15 mouse cellular contexts compared by ENCODE assay signal in the genomic region with DNA sequence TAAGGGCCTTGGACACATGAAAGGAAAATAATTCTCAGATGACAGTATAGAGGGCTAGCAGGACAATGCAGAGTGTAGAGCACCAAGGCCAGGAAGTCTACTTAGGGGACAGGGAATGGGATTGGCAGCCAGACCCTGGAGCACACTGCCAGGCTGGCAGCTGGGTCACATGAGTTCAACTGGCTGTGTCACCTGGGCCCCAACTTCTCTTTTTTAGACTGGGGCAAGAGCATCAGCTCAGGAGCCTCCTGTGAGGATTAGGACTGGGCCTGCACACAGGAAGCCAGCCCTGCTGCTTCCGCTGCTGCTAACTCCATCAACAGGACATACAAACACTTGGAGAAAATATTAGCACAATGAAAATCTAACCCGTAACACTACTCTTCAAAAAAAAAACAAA. TPM values are rescaled to one million over a fixed set of nuclear protein-coding genes. Genes with fewer than 3 reads are reported as not detected.
A peak's percentile ranks its signal among the peaks of the same experiment; 100 is the strongest.
DNase-seq lines count a peak whose midpoint lies in the region; ATAC-seq and TF ChIP-seq lines count a peak whose summit lies in the region.
"Had no signal": no experiment of that assay in that cellular context is flagged by ENCODE, and none has a peak within 500 bp of the region (broad histone marks: within the 10 kb centered on the region; RNA-seq: fewer than 3 reads in every experiment).

No protein-coding gene starts in this region.

- no peak for ATAC-seq in frontal cortex, adult (ENCODE audit: low TSS enrichment)

- H3K27ac ChIP-seq in kidney, adult 2 months (ENCODE audit: insufficient read depth, low read depth, low read length), result 0 out of 2 replicates have a peak overlapping the region, but pooled peaks have one; percentile 3
- 0 out of 2 replicates have a peak overlapping the region, but pooled peaks have one; percentile 20 for H3K27ac ChIP-seq in spleen, adult 2 months (ENCODE audit: insufficient read depth, low read length)
- H3K27ac ChIP-seq: hindbrain, embryonic 13.5 days; left cerebral cortex, adult 2 months; limb, embryonic 15.5 days had no signal

- H3K36me3 ChIP-seq in kidney, adult 2 months (ENCODE audit: control insufficient read depth, insufficient read depth, low read length), result no peaks in the 10 kb centered on the region; the same call in 1 of the 2 replicates
- H3K36me3 ChIP-seq in spleen, adult 2 months (ENCODE audit: control insufficient read depth, insufficient read depth, low read length), result peaks cover 16% of the 10 kb centered on the region
- H3K36me3 ChIP-seq in splenic B cell, adult 2 months (ENCODE audit: control insufficient read depth, insufficient read depth, low read length, poor library complexity, severe bottlenecking), result peaks cover 4% of the 10 kb centered on the region

- H3K4me1 ChIP-seq in kidney, adult 2 months (ENCODE audit: control insufficient read depth, insufficient read depth, low read length), result peaks cover 5% of the 10 kb centered on the region
- H3K4me1 ChIP-seq in spleen, adult 2 months (ENCODE audit: control insufficient read depth, insufficient read depth, insufficient read length), result no peaks in the 10 kb centered on the region; the same call in 1 of the 2 replicates

- H3K27me3 ChIP-seq in kidney, adult 2 months (replicated peaks; ENCODE audit: control insufficient read depth, insufficient read depth, low read length), result no peaks in the 10 kb centered on the region
- no peaks in the 10 kb centered on the region for H3K27me3 ChIP-seq in spleen, adult 2 months (ENCODE audit: control insufficient read depth, insufficient read depth, low read length)
- no peaks in the 10 kb centered on the region for H3K27me3 ChIP-seq in splenic B cell, adult 2 months (ENCODE audit: control insufficient read depth, insufficient read depth, low read length, poor library complexity, severe bottlenecking)
- H3K27me3 ChIP-seq: hindbrain, embryonic 13.5 days; limb, embryonic 15.5 days had no signal

- H3K4me3 ChIP-seq in kidney, adult 2 months (ENCODE audit: insufficient read depth, low read depth, low read length), result no peak overlapping the region
- no peak overlapping the region for H3K4me3 ChIP-seq in spleen, adult 2 months (ENCODE audit: extremely low read depth, insufficient read depth, insufficient read length)
- H3K4me3 ChIP-seq: hindbrain, embryonic 13.5 days; left cerebral cortex, adult 2 months; limb, embryonic 15.5 days had no signal

- TF ChIP-seq POLR2A in kidney, adult 2 months (IDR thresholded peaks at IDR 0.05; ENCODE audit: low read depth, low read length), result no peak
- no peak for TF ChIP-seq POLR2A in spleen, adult 2 months (IDR thresholded peaks at IDR 0.05; ENCODE audit: low read depth, low read length)

- no peak for TF ChIP-seq CTCF in kidney, adult 2 months (conservative IDR thresholded peaks at IDR 0.05; ENCODE audit: insufficient read depth, insufficient read length, low read depth, low read length)
- TF ChIP-seq CTCF in spleen, adult 2 months (IDR thresholded peaks at IDR 0.05; ENCODE audit: extremely low read depth, insufficient read depth, insufficient read length, insufficient replicate concordance), result no peak

- WGBS in kidney, adult 2 months, result 68% methylated on average over 2 of the region's 2 CpGs
- 43% methylated on average over 2 of the region's 2 CpGs for WGBS in spleen, adult 2 months

- DNase-seq in adrenal gland, adult (ENCODE audit: inconsistent age in 2 of 2, low spot score in 1 of 2), result peak; percentile 23 to 56
- no peak for DNase-seq in adrenal gland, adult 8-10 months
- peak; percentile 10 for DNase-seq in kidney, adult 2 months
- DNase-seq in kidney, adult 18-20 months, result no peak
- DNase-seq in spleen, adult 2 months (ENCODE audit: low read depth in 1 of 2, low spot score in 2 of 2), result no peak
- DNase-seq in spleen, postnatal 4 days (ENCODE audit: low spot score in 2 of 2), result no peak
- peak; percentile 24 for DNase-seq in splenic B cell, adult 2 months (ENCODE audit: low read depth, low spot score)
- DNase-seq: lung, postnatal 14 days; midbrain, embryonic 14.5 days; spleen, adult 18-20 months; thymus, adult 2 months had no signal

RNA-seq across cellular contexts. Expression of a gene that starts 4.0 kb away (rescaled TPM):
- 10 to 100 TPM; 19.4 to 29.3 (median 24.1) TPM for total RNA-seq in adrenal gland, adult 8-10 months (2022)
- 3.7 and 4.6 TPM in 2 replicates for polyA plus RNA-seq in kidney, adult 2 months (2012; rRNA removed)
- polyA plus RNA-seq in spleen, adult 2 months (2012; rRNA removed), result 2.9 and 4.1 TPM in 2 replicates

RNA-seq across cellular contexts. Expression of a gene that starts 42.1 kb away (rescaled TPM):
- not detected for total RNA-seq in adrenal gland, adult 8-10 months (2022)
- polyA plus RNA-seq in kidney, adult 2 months (2012; rRNA removed), result 0.04 and 0.13 TPM in 2 replicates
- 0.94 and 0.99 TPM in 2 replicates for polyA plus RNA-seq in spleen, adult 2 months (2012; rRNA removed)

Comparison
In these comparisons a context has a peak if more than half of its experiments do, and no peak if none do; other contexts are left out.
1. DNase-seq: peak in adrenal gland, adult (2 of 2), kidney, adult 2 months (single experiment) and splenic B cell, adult 2 months (single experiment); none in adrenal gland, adult 8-10 months (single experiment), kidney, adult 18-20 months (single experiment), spleen, adult 2 months (0 of 2) and spleen, postnatal 4 days (0 of 2).